Mouse (Mus musculus): ENCODE measurements around the gene Hsd11b1.

- TF ChIP-seq MAZ (IDR thresholded peaks at IDR 0.05; ENCODE audit: low read depth, low read length) (no peak), MAX (IDR thresholded peaks at IDR 0.05; ENCODE audit: low read length) (no peak), JUND (conservative IDR thresholded peaks at IDR 0.05; ENCODE audit: low read depth, low read length) (no peak), RAD21 (IDR thresholded peaks at IDR 0.05; ENCODE audit: low read depth, low read length) (no peak), ETS1 (conservative IDR thresholded peaks at IDR 0.05; ENCODE audit: low read depth, low read length) (no peak), USF2 (conservative IDR thresholded peaks at IDR 0.05; ENCODE audit: low read depth, low read length) (no peak), TCF12 (IDR thresholded peaks at IDR 0.05; ENCODE audit: low read depth, low read length) (no peak), CTCF (conservative IDR thresholded peaks at IDR 0.05 in 1 of 2, IDR thresholded peaks at IDR 0.05 in 1 of 2; ENCODE audit: low read depth in 2 of 2, low read length in 2 of 2) (no peak), GABPA (IDR thresholded peaks at IDR 0.05; ENCODE audit: insufficient replicate concordance, low read depth, low read length) (no peak), ZKSCAN1 (IDR thresholded peaks at IDR 0.05; ENCODE audit: borderline replicate concordance, low read depth, low read length) (no peak), MYC (IDR thresholded peaks at IDR 0.05; ENCODE audit: low read depth, low read length) (no peak), POLR2A (IDR thresholded peaks at IDR 0.05; ENCODE audit: low read depth, low read length) (no peak), TBP (conservative IDR thresholded peaks at IDR 0.05; ENCODE audit: low read depth, low read length) (no peak)
Observed at GRCm38 (mm10) chr1:193227537-193227936, 36.3 kb downstream of the Hsd11b1 start.
